Mouse (Mus musculus): ENCODE measurements around the gene Pfn3. TPM values are rescaled to one million over a fixed set of nuclear protein-coding genes. Genes with fewer than 3 reads are reported as not detected.

The Pfn3 gene
- polyA plus RNA-seq, 1 experiment from 2014 or later, result not detected

- H3K36me3 ChIP-seq, result no peaks in the 10 kb centered on the region
- H3K9me3 ChIP-seq, result no peaks in the 10 kb centered on the region
- no peak overlapping the region for H3K27ac ChIP-seq (replicated peaks)
- no peaks in the 10 kb centered on the region for H3K4me1 ChIP-seq
- 65% methylated on average over 2 of the region's 2 CpGs for WGBS
- ATAC-seq (replicated peaks), result no peak
- no peak overlapping the region for H3K4me2 ChIP-seq (replicated peaks)
- no peak overlapping the region for H3K9ac ChIP-seq (replicated peaks)
- peaks cover 28% of the 10 kb centered on the region for H3K27me3 ChIP-seq
- H3K4me3 ChIP-seq, result no peak overlapping the region
These were observed 39.2 kb downstream of the Pfn3 start for GRCm38 (mm10) chr13:55375877-55376276.

- no peaks in the 10 kb centered on the region for H3K36me3 ChIP-seq
- H3K9ac ChIP-seq (replicated peaks), result no peak overlapping the region
- no peak overlapping the region for H3K4me2 ChIP-seq (replicated peaks)
- H3K27ac ChIP-seq (replicated peaks), result no peak overlapping the region
- H3K4me1 ChIP-seq, result no peaks in the 10 kb centered on the region
- no peak overlapping the region for H3K4me3 ChIP-seq
- 75% methylated on average over 6 of the region's 6 CpGs for WGBS
- peaks cover 19% of the 10 kb centered on the region for H3K27me3 ChIP-seq
- ATAC-seq (replicated peaks), result no peak
- H3K9me3 ChIP-seq, result no peaks in the 10 kb centered on the region
These were observed 40.7 kb downstream of the Pfn3 start for GRCm38 (mm10) chr13:55374206-55374924.

GRCm38 (mm10) chr13:55371740-55372139 is 43.3 kb downstream of the Pfn3 start:
- Histone ChIP-seq H3K9me3 (no peaks in the 10 kb centered on the region), H3K9ac (replicated peaks) (no peak overlapping the region), H3K4me2 (replicated peaks) (no peak overlapping the region), H3K4me3 (no peak overlapping the region), H3K27me3 (0 out of 2 replicates have a peak, but pooled peaks cover 11% of the 10 kb centered on the region), H3K27ac (replicated peaks) (no peak overlapping the region), H3K4me1 (no peaks in the 10 kb centered on the region), H3K36me3 (no peaks in the 10 kb centered on the region)
- whole genome bisulfite sequencing, result 53% methylated on average over 5 of the region's 5 CpGs
- no peak for ATAC-seq (replicated peaks)

- H3K9me3 ChIP-seq, result no peaks in the 10 kb centered on the region
- no peak overlapping the region for H3K4me2 ChIP-seq (replicated peaks)
- no peak overlapping the region for H3K4me3 ChIP-seq
- no peak overlapping the region for H3K9ac ChIP-seq (replicated peaks)
- H3K27me3 ChIP-seq, result 0 out of 2 replicates have a peak, but pooled peaks cover 11% of the 10 kb centered on the region
- no peaks in the 10 kb centered on the region for H3K4me1 ChIP-seq
- ATAC-seq (replicated peaks), result no peak
- H3K36me3 ChIP-seq, result no peaks in the 10 kb centered on the region
- no peak overlapping the region for H3K27ac ChIP-seq (replicated peaks)
- 71% methylated on average over 8 of the region's 8 CpGs for WGBS
These were observed 43.9 kb downstream of the Pfn3 start for GRCm38 (mm10) chr13:55371007-55371681.

- H3K27ac ChIP-seq (replicated peaks), result no peak overlapping the region
- H3K9me3 ChIP-seq, result no peaks in the 10 kb centered on the region
- no peak for ATAC-seq (replicated peaks)
- WGBS, result 68% methylated on average over 3 of the region's 3 CpGs
- no peaks in the 10 kb centered on the region for H3K36me3 ChIP-seq
- peaks cover 13% of the 10 kb centered on the region; the same call in 1 of the 2 replicates for H3K27me3 ChIP-seq
- H3K9ac ChIP-seq (replicated peaks), result no peak overlapping the region
- H3K4me3 ChIP-seq, result no peak overlapping the region
- no peaks in the 10 kb centered on the region for H3K4me1 ChIP-seq
- H3K4me2 ChIP-seq (replicated peaks), result no peak overlapping the region
These were observed 44.8 kb downstream of the Pfn3 start for GRCm38 (mm10) chr13:55370234-55370633.

- no peaks in the 10 kb centered on the region for H3K9me3 ChIP-seq
- no peak within 1 kb of the TSS for H3K9ac ChIP-seq (replicated peaks)
- 62% methylated on average over 13 of the region's 13 CpGs for WGBS
- H3K27me3 ChIP-seq, result peaks cover 14% of the 10 kb centered on the region; the same call in 1 of the 2 replicates
- H3K4me1 ChIP-seq, result no peaks in the 10 kb centered on the region
- H3K27ac ChIP-seq (replicated peaks), result no peak within 1 kb of the TSS
- H3K4me3 ChIP-seq, result no peak within 1 kb of the TSS
- H3K36me3 ChIP-seq, result no peaks in the 10 kb centered on the region
- H3K4me2 ChIP-seq (replicated peaks), result no peak within 1 kb of the TSS
- no peak for ATAC-seq (replicated peaks)
These were observed 45.4 kb downstream of the Pfn3 start, which contains the start of gene Rgs14 for GRCm38 (mm10) chr13:55369531-55370114. TSS of gene Rgs14 (plus strand) at chr13:55369732.

- 82% methylated on average over 7 of the region's 7 CpGs for WGBS
- no peak for ATAC-seq (replicated peaks)
- Histone ChIP-seq H3K27ac (replicated peaks) (no peak overlapping the region), H3K9ac (replicated peaks) (no peak overlapping the region), H3K4me1 (no peaks in the 10 kb centered on the region), H3K36me3 (no peaks in the 10 kb centered on the region), H3K4me3 (no peak overlapping the region), H3K27me3 (peaks cover 10% of the 10 kb centered on the region; the same call in 1 of the 2 replicates), H3K9me3 (no peaks in the 10 kb centered on the region), H3K4me2 (replicated peaks) (no peak overlapping the region)
These were observed 46.6 kb downstream of the Pfn3 start for GRCm38 (mm10) chr13:55368401-55368800.

Small RNAs within 50 kb of the gene (microRNA-seq; reads per million reads assigned to microRNA genes)
- gene Mir6943, result 1.1 reads per million

Other genes starting within 250 kb of the Pfn3 start
- gene Nsd1, start 205.4 kb downstream of the Pfn3 start, polyA plus RNA-seq (2015; fragmentation: Nextera tagmentation; extraction: Ambion mirVana), result 59.3 and 59.5 TPM in 2 replicates
- gene Prelid1, start 94.7 kb downstream of the Pfn3 start, polyA plus RNA-seq (2015; fragmentation: Nextera tagmentation; extraction: Ambion mirVana), result 303 and 314 TPM in 2 replicates
- 114 and 118 TPM in 2 replicates for gene Rab24, start 93.3 kb downstream of the Pfn3 start, polyA plus RNA-seq (2015; fragmentation: Nextera tagmentation; extraction: Ambion mirVana)
- gene Mxd3, start 85.4 kb downstream of the Pfn3 start, polyA plus RNA-seq (2015; fragmentation: Nextera tagmentation; extraction: Ambion mirVana), result 28.9 and 30.0 TPM in 2 replicates
- 56.7 and 58.0 TPM in 2 replicates for gene Lman2, start 52.4 kb downstream of the Pfn3 start, polyA plus RNA-seq (2015; fragmentation: Nextera tagmentation; extraction: Ambion mirVana)
- gene Rgs14, start 45.5 kb downstream of the Pfn3 start, polyA plus RNA-seq (2015; fragmentation: Nextera tagmentation; extraction: Ambion mirVana), result 0.37 and 0.81 TPM in 2 replicates
- not detected in 2 replicates for gene Slc34a1, start 17.0 kb downstream of the Pfn3 start, polyA plus RNA-seq (2015; fragmentation: Nextera tagmentation; extraction: Ambion mirVana)
- gene F12, start 11.6 kb upstream of the Pfn3 start, polyA plus RNA-seq (2015; fragmentation: Nextera tagmentation; extraction: Ambion mirVana), result 0.09 TPM in 1 of 2 replicates, not detected in the other
- 46.1 and 47.6 TPM in 2 replicates for gene Grk6, start 29.8 kb upstream of the Pfn3 start, polyA plus RNA-seq (2015; fragmentation: Nextera tagmentation; extraction: Ambion mirVana)
- 3.2 and 3.4 TPM in 2 replicates for gene Prr7, start 49.0 kb upstream of the Pfn3 start, polyA plus RNA-seq (2015; fragmentation: Nextera tagmentation; extraction: Ambion mirVana)
- gene Dbn1, start 72.9 kb upstream of the Pfn3 start, polyA plus RNA-seq (2015; fragmentation: Nextera tagmentation; extraction: Ambion mirVana), result 732 and 750 TPM in 2 replicates
- gene Pdlim7, start 98.4 kb upstream of the Pfn3 start, polyA plus RNA-seq (2015; fragmentation: Nextera tagmentation; extraction: Ambion mirVana), result 135 and 138 TPM in 2 replicates
- 3.6 and 4.0 TPM in 2 replicates for gene Dok3, start 114.1 kb upstream of the Pfn3 start, polyA plus RNA-seq (2015; fragmentation: Nextera tagmentation; extraction: Ambion mirVana)
- gene Ddx41, start 121.4 kb upstream of the Pfn3 start, polyA plus RNA-seq (2015; fragmentation: Nextera tagmentation; extraction: Ambion mirVana), result 67.2 and 68.4 TPM in 2 replicates
- 62.4 and 64.3 TPM in 2 replicates for gene Fam193b, start 155.9 kb upstream of the Pfn3 start, polyA plus RNA-seq (2015; fragmentation: Nextera tagmentation; extraction: Ambion mirVana)
- gene Tmed9, start 158.5 kb upstream of the Pfn3 start, polyA plus RNA-seq (2015; fragmentation: Nextera tagmentation; extraction: Ambion mirVana), result 95.0 and 113 TPM in 2 replicates
- gene B4galt7, start 184.7 kb upstream of the Pfn3 start, polyA plus RNA-seq (2015; fragmentation: Nextera tagmentation; extraction: Ambion mirVana), result 36.2 and 39.0 TPM in 2 replicates
- 97.2 and 97.4 TPM in 2 replicates for gene Caml, start 207.8 kb upstream of the Pfn3 start, polyA plus RNA-seq (2015; fragmentation: Nextera tagmentation; extraction: Ambion mirVana)
- 33.8 TPM in 2 replicates for gene Ddx46, start 219.8 kb upstream of the Pfn3 start, polyA plus RNA-seq (2015; fragmentation: Nextera tagmentation; extraction: Ambion mirVana)

All from forebrain, embryonic 15.5 days (tissue).